ENCODE assay signal across 29 mouse cellular contexts in the genomic region with DNA sequence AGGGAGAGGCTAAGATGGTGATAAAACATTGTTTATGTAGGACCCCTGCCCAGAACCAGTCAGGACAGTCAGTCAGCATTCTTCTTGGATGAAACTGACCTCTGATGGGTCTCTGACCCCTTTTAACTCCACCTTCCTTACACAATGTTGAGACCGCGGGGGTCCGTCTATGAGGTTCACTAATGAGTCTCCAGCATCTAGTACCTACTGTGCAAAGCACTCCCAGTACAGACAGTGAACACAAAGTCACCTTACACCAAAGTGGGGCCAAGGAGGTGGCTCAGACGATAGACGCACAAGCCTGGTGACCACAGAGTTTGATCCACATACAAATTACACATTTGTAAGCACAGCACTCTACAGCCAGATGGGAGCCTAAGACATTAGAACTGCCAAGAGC. TPM values are rescaled to one million over a fixed set of nuclear protein-coding genes. Genes with fewer than 3 reads are reported as not detected.
DNase-seq lines count a peak whose midpoint lies in the region; ATAC-seq and TF ChIP-seq lines count a peak whose summit lies in the region.
"Had no signal": no experiment of that assay in that cellular context is flagged by ENCODE, and none has a peak within 500 bp of the region (broad histone marks: within the 10 kb centered on the region; RNA-seq: fewer than 3 reads in every experiment).

No protein-coding gene starts in this region.

- no peak overlapping the region for H3K4me2 ChIP-seq in heart, embryonic 11.5 days
- no peak overlapping the region for H3K4me2 ChIP-seq in hindbrain, postnatal 0 days (ENCODE audit: low read depth, low read length)
- H3K4me2 ChIP-seq in hindbrain, embryonic 13.5 days, result no peak overlapping the region
- H3K4me2 ChIP-seq in neural tube, embryonic 13.5 days, result no peak overlapping the region
- H3K4me2 ChIP-seq: embryonic facial prominence, embryonic 13.5 days; hindbrain, embryonic 15.5 days; intestine, embryonic 15.5 days; limb, embryonic 12.5 days; liver, embryonic 15.5 days; lung, embryonic 14.5 days had no signal

- 64% methylated on average over 5 of the region's 5 CpGs for WGBS in heart, embryonic 11.5 days (ENCODE audit: insufficient replicate concordance)
- 48% methylated on average over 5 of the region's 5 CpGs for WGBS in hindbrain, postnatal 0 days
- 44% methylated on average over 5 of the region's 5 CpGs for WGBS in hindbrain, embryonic 13.5 days
- WGBS in neural tube, embryonic 13.5 days, result 48% methylated on average over 5 of the region's 5 CpGs

- DNase-seq in heart, postnatal 25 days (ENCODE audit: low spot score), result no peak
- peak; percentile 27 for DNase-seq in hindbrain, postnatal 0 days (ENCODE audit: low spot score)
- DNase-seq in neural tube, embryonic 10.5 days (ENCODE audit: extremely low spot score, low spot score), result no peak
- peak; percentile 25 for DNase-seq in retina, postnatal 1 day
- DNase-seq in layer of hippocampus, adult 9-10 months (ENCODE audit: low spot score), result no peak
- DNase-seq: adrenal gland, adult 2 months; cerebellum, adult 11-12 months; cerebellum, adult 9-11 months; gastrocnemius, postnatal 14 days; heart, postnatal 4 days; kidney, adult 9 months; kidney, postnatal 25 days; lung, embryonic 14.5 days; lung, postnatal 14 days; right cerebral cortex, postnatal 4 days; thymus, adult 2 months; thymus, postnatal 4 days had no signal

- 0 out of 2 replicates have a peak overlapping the region, but pooled peaks have one; percentile 17 for H3K27ac ChIP-seq in heart, embryonic 11.5 days (ENCODE audit: low read depth, low read length)
- H3K27ac ChIP-seq in hindbrain, postnatal 0 days, result no peak overlapping the region
- no peak overlapping the region for H3K27ac ChIP-seq in hindbrain, embryonic 13.5 days
- H3K27ac ChIP-seq in neural tube, embryonic 13.5 days (replicated peaks), result 0 out of 2 replicates have a peak overlapping the region, but pooled peaks have one; percentile 23
- H3K27ac ChIP-seq: embryonic facial prominence, embryonic 13.5 days; forebrain, embryonic 10.5 days; hindbrain, embryonic 15.5 days; intestine, embryonic 15.5 days; left cerebral cortex, adult 2 months; limb, embryonic 12.5 days; liver, embryonic 15.5 days; midbrain, embryonic 10.5 days had no signal

- ATAC-seq in heart, embryonic 11.5 days (replicated peaks; ENCODE audit: insufficient number of reproducible peaks, low FRiP score, low TSS enrichment), result no peak
- ATAC-seq in hindbrain, postnatal 0 days, result no peak
- ATAC-seq in hindbrain, embryonic 13.5 days (ENCODE audit: low FRiP score), result no peak
- no peak for ATAC-seq in neural tube, embryonic 13.5 days (ENCODE audit: low read depth)
- ATAC-seq: activated CD4-positive, CD25-positive, alpha-beta regulatory T cell, adult 4 months; intestine, embryonic 15.5 days had no signal

- no peaks in the 10 kb centered on the region for H3K27me3 ChIP-seq in heart, embryonic 11.5 days (ENCODE audit: control insufficient read depth, insufficient read depth, low read length)
- no peaks in the 10 kb centered on the region for H3K27me3 ChIP-seq in hindbrain, postnatal 0 days (ENCODE audit: insufficient read depth, low read length)
- no peaks in the 10 kb centered on the region for H3K27me3 ChIP-seq in hindbrain, embryonic 13.5 days
- no peaks in the 10 kb centered on the region for H3K27me3 ChIP-seq in neural tube, embryonic 13.5 days
- H3K27me3 ChIP-seq: embryonic facial prominence, embryonic 13.5 days; hindbrain, embryonic 15.5 days; intestine, embryonic 15.5 days; limb, embryonic 12.5 days; liver, embryonic 15.5 days had no signal

- H3K4me1 ChIP-seq in heart, embryonic 11.5 days (ENCODE audit: control insufficient read depth, insufficient read depth, low read length), result peaks cover 7% of the 10 kb centered on the region
- no peaks in the 10 kb centered on the region for H3K4me1 ChIP-seq in hindbrain, postnatal 0 days (ENCODE audit: insufficient read depth, low read length)
- peaks cover 22% of the 10 kb centered on the region for H3K4me1 ChIP-seq in hindbrain, embryonic 13.5 days (replicated peaks)
- H3K4me1 ChIP-seq in neural tube, embryonic 13.5 days (replicated peaks), result peaks cover 26% of the 10 kb centered on the region
- H3K4me1 ChIP-seq: intestine, embryonic 15.5 days; limb, embryonic 12.5 days had no signal

- H3K4me3 ChIP-seq in heart, embryonic 11.5 days (ENCODE audit: low read depth, low read length), result no peak overlapping the region
- no peak overlapping the region for H3K4me3 ChIP-seq in hindbrain, postnatal 0 days (ENCODE audit: low read length)
- H3K4me3 ChIP-seq in hindbrain, embryonic 13.5 days, result no peak overlapping the region
- no peak overlapping the region for H3K4me3 ChIP-seq in neural tube, embryonic 13.5 days
- H3K4me3 ChIP-seq: embryonic facial prominence, embryonic 13.5 days; forebrain, embryonic 10.5 days; hindbrain, embryonic 15.5 days; intestine, embryonic 15.5 days; left cerebral cortex, adult 2 months; limb, embryonic 12.5 days; liver, embryonic 15.5 days; midbrain, embryonic 10.5 days had no signal

- H3K9ac ChIP-seq in heart, embryonic 11.5 days (ENCODE audit: low read depth, low read length), result no peak overlapping the region
- H3K9ac ChIP-seq in hindbrain, postnatal 0 days (replicated peaks; ENCODE audit: low read length), result no peak overlapping the region
- H3K9ac ChIP-seq in hindbrain, embryonic 13.5 days, result no peak overlapping the region
- no peak overlapping the region for H3K9ac ChIP-seq in neural tube, embryonic 13.5 days
- H3K9ac ChIP-seq: embryonic facial prominence, embryonic 13.5 days; hindbrain, embryonic 15.5 days; intestine, embryonic 15.5 days; limb, embryonic 12.5 days; liver, embryonic 15.5 days; lung, embryonic 14.5 days had no signal

- no peak for TF ChIP-seq CTCF in hindbrain, postnatal 0 days (IDR thresholded peaks at IDR 0.05; ENCODE audit: low read depth)

- H3K9me3 ChIP-seq in heart, embryonic 11.5 days (replicated peaks; ENCODE audit: control insufficient read depth, low read length), result no peaks in the 10 kb centered on the region
- no peaks in the 10 kb centered on the region for H3K9me3 ChIP-seq in hindbrain, postnatal 0 days (ENCODE audit: low read length)
- no peaks in the 10 kb centered on the region for H3K9me3 ChIP-seq in hindbrain, embryonic 13.5 days
- H3K9me3 ChIP-seq in neural tube, embryonic 13.5 days, result no peaks in the 10 kb centered on the region
- H3K9me3 ChIP-seq: embryonic facial prominence, embryonic 13.5 days; forebrain, embryonic 10.5 days; hindbrain, embryonic 15.5 days; intestine, embryonic 15.5 days; limb, embryonic 12.5 days; liver, embryonic 15.5 days; midbrain, embryonic 10.5 days had no signal

- no peaks in the 10 kb centered on the region for H3K36me3 ChIP-seq in heart, embryonic 11.5 days (ENCODE audit: control insufficient read depth, insufficient read depth, low read length)
- no peaks in the 10 kb centered on the region for H3K36me3 ChIP-seq in hindbrain, postnatal 0 days (ENCODE audit: insufficient read depth, low read length)
- 0 out of 2 replicates have a peak, but pooled peaks cover 5% of the 10 kb centered on the region for H3K36me3 ChIP-seq in hindbrain, embryonic 13.5 days
- no peaks in the 10 kb centered on the region for H3K36me3 ChIP-seq in neural tube, embryonic 13.5 days
- H3K36me3 ChIP-seq: hindbrain, embryonic 15.5 days; intestine, embryonic 15.5 days; liver, embryonic 15.5 days; midbrain, embryonic 10.5 days had no signal

- intact Hi-C loops in heart, postnatal 25 days (cut with DNase I), result no loop called here

RNA-seq across cellular contexts. Expression of gene Sos1, which starts 20.0 kb away (rescaled TPM):
- polyA plus RNA-seq in heart, embryonic 11.5 days (2014; fragmentation: Nextera tagmentation; extraction: Ambion mirVana), result 4.9 and 5.5 TPM in 2 replicates
- total RNA-seq in heart, postnatal 25 days (2021), result 10 to 100 TPM; 11.4 to 13.5 TPM
- 21.2 and 21.5 TPM in 2 replicates for total RNA-seq in hindbrain, postnatal 0 days (2014; rRNA removed)
- polyA plus RNA-seq in hindbrain, postnatal 0 days (2015; fragmentation: Nextera tagmentation; extraction: Ambion mirVana), result 6.5 and 6.8 TPM in 2 replicates
- polyA plus RNA-seq in hindbrain, embryonic 13.5 days (2015; fragmentation: Nextera tagmentation; extraction: Ambion mirVana), result 7.5 and 7.7 TPM in 2 replicates
- 8.1 and 8.2 TPM in 2 replicates for polyA plus RNA-seq in neural tube, embryonic 13.5 days (2015; fragmentation: Nextera tagmentation; extraction: Ambion mirVana)

Comparison
In these comparisons a context has a peak if more than half of its experiments do, and no peak if none do; other contexts are left out.
1. H3K27ac ChIP-seq: peak in heart, embryonic 11.5 days (single experiment) and neural tube, embryonic 13.5 days (single experiment); none in hindbrain, postnatal 0 days (single experiment) and hindbrain, embryonic 13.5 days (single experiment).
2. DNase-seq: peak in hindbrain, postnatal 0 days (single experiment) and retina, postnatal 1 day (single experiment); none in heart, postnatal 25 days (single experiment), neural tube, embryonic 10.5 days (single experiment) and layer of hippocampus, adult 9-10 months (single experiment).